Mouse (Mus musculus) left cerebral cortex, adult 6 months (tissue): ENCODE measurements around the gene Taf1a. TPM values are rescaled to one million over a fixed set of nuclear protein-coding genes. Genes with fewer than 3 reads are reported as not detected.

Source experiments
- long read RNA-seq, 2 experiments: library from polyadenylated mRNA; unstranded; transcript quantifications; one replicate each; pipeline ENCODE4 v2.0.0; 2019 to 2020
- polyA plus RNA-seq: library from polyadenylated mRNA; unstranded; fragments of <200 nt; fragmentation: Nextera tagmentation; gene quantifications from 2 replicates; pipeline ENCODE4 v1.2.3, GENCODE M21; 2021

Gene Taf1a
- 7.9 and 10.3 TPM in 2 replicates for polyA plus RNA-seq
- long read RNA-seq, experiment 1, partial matches to known transcripts, result 0 of 1 reads
- long read RNA-seq, experiment 1, other reads (novel, unspliced or antisense), result 1 of 1 reads
- long read RNA-seq, experiment 2, partial matches to known transcripts, result 0 of 1 reads
- long read RNA-seq, experiment 2, other reads (novel, unspliced or antisense), result 1 of 1 reads

GRCm38 (mm10) chr1:183388426-183389406, at the start of gene Taf1a:
Taf1a (plus strand) TSS chr1:183388981.

DNA sequence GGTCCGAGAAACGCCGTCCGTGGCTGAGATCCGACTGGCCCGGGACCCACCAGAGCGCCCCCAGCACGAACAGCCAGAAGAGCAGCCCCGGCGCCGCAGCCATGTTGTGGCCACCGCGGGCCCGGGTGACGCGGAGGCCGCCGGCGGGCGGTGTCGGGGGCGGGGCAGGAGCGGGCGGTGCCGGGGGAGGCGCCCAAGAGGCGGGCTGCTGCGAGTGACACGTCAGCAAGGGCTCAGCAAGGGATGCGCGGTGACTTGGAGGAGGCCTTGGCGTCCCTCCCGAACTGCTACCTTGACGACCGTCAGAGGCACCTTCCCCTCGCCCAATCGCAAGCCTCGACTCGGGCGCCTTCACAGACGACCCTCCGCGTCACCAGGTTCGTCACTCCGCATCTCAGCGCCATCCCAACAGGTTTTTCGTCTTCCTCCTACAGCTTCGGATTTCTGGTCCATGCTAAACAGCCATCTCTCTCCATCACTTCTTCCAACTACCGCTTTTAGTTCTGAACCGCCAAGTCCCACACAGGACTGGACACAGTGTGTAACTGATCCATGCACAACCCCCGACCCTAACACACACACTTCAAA, 19.3 kb upstream of the Taf1a start, which contains the start of gene Mia3:
TSS of gene Mia3 (minus strand) at position 127 of the 588 bp plus-strand sequence.

GRCm38 (mm10) chr1:183417873-183418272, 29.1 kb downstream of the Taf1a start, which contains the start of gene Hhipl2:
Hhipl2 (plus strand) TSS chr1:183418215.

Other genes starting within 250 kb of the Taf1a start
- 6.2 and 6.4 TPM in 2 replicates for gene Disp1, start 167.5 kb upstream of the Taf1a start, polyA plus RNA-seq
- gene Aida, start 92.4 kb upstream of the Taf1a start, polyA plus RNA-seq, result 7.0 and 9.7 TPM in 2 replicates
- 24.4 and 27.9 TPM in 2 replicates for gene Brox, start 91.7 kb upstream of the Taf1a start, polyA plus RNA-seq
- 51.9 and 54.7 TPM in 2 replicates for gene Mia3, start 19.4 kb upstream of the Taf1a start, polyA plus RNA-seq
- gene Hhipl2, start 29.2 kb downstream of the Taf1a start, polyA plus RNA-seq, result not detected in 2 replicates